Mouse (Mus musculus) brown adipose tissue, adult 24 weeks (tissue): ENCODE measurements at regions not wholly inside any gene's neighbourhood (a gene's known extent, or its start where the extent isn't known, plus 50 kb on each side); places are given as distances from the start of the nearest gene placed in this dataset.

Source experiments
- H3K27ac ChIP-seq: fragments of 200-500 bp; replicated peaks from 2 replicates; pipeline ENCODE4 v1.5.1; 2012; ENCODE audit warnings: low read depth, mild to moderate bottlenecking, low read length
- H3K4me1 ChIP-seq: fragments of 200-500 bp; 2 replicates; pipeline ENCODE4 v1.6.1; 2012; ENCODE audit warnings: low read length, mixed read lengths; ENCODE audit not compliant: control insufficient read depth, insufficient read depth, insufficient read length
- H3K4me3 ChIP-seq: fragments of 200-500 bp; 2 replicates; pipeline ENCODE4 v1.5.1; 2012; ENCODE audit warnings: low read depth, mild to moderate bottlenecking, low read length, moderate library complexity; ENCODE audit not compliant: insufficient read depth

GRCm38 (mm10) chr10:24469741-24470140 lies 125.5 kb upstream of the Ccn2 start:
- H3K4me1 ChIP-seq: no peaks in the 10 kb centered on the region
- no peak overlapping the region for H3K27ac ChIP-seq
- no peak overlapping the region for H3K4me3 ChIP-seq

GRCm38 (mm10) chr10:24471521-24471920 lies 123.7 kb upstream of the Ccn2 start:
- H3K4me3 ChIP-seq: no peak overlapping the region
- no peaks in the 10 kb centered on the region for H3K4me1 ChIP-seq
- no peak overlapping the region for H3K27ac ChIP-seq

GRCm38 (mm10) chr10:24476288-24476687 lies 119.0 kb upstream of the Ccn2 start:
- no peaks in the 10 kb centered on the region; the same call in 1 of the 2 replicates for H3K4me1 ChIP-seq
- no peak overlapping the region for H3K27ac ChIP-seq
- H3K4me3 ChIP-seq: no peak overlapping the region

DNA sequence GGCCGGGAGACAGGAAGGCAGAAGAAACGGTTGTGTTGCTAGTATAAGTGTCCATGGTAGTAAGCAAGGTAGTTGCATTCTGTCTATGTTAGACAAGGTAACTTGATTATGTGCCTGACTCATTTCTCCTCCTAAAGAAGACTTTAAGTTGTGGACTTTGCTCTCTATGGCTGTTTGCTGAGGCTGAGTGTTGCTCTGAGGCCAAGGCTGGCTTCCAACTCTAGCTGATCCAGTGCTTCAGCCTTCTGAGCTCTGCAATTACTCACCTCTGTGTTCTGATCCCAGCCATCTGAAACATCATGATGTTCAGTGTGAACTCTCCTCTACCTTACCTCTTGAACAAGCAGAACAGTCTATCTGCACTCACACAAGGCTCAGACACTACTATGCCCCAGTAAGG lies 116.7 kb upstream of the Ccn2 start:
- Histone ChIP-seq H3K4me1 (no peaks in the 10 kb centered on the region; the same call in 1 of the 2 replicates), H3K27ac (no peak overlapping the region), H3K4me3 (no peak overlapping the region)

DNA sequence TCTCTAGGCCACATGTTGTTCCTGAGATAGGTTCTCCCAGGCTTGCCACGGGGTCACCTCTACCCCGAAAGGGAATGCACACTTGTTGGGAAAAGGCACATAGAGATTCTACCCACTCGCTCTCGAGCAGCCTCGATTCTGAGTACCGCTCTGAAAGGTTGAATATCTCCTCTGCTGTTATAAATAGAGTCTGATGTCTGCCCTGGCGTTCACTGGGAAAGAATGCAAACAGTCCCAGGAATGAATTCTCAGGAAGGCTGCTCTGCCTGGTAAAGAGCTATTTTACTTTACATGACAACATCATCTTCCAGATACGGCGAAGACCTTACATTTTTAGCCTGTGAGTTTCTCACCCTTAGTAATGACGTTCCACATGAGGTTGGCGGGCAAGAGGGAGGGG lies 116.1 kb upstream of the Ccn2 start:
- Histone ChIP-seq H3K4me1 (no peaks in the 10 kb centered on the region; the same call in 1 of the 2 replicates), H3K4me3 (no peak overlapping the region), H3K27ac (no peak overlapping the region)

GRCm38 (mm10) chr10:24481926-24482612 lies 113.2 kb upstream of the Ccn2 start:
- no peak overlapping the region for H3K27ac ChIP-seq
- H3K4me3 ChIP-seq: no peak overlapping the region
- no peaks in the 10 kb centered on the region; the same call in 1 of the 2 replicates for H3K4me1 ChIP-seq

DNA sequence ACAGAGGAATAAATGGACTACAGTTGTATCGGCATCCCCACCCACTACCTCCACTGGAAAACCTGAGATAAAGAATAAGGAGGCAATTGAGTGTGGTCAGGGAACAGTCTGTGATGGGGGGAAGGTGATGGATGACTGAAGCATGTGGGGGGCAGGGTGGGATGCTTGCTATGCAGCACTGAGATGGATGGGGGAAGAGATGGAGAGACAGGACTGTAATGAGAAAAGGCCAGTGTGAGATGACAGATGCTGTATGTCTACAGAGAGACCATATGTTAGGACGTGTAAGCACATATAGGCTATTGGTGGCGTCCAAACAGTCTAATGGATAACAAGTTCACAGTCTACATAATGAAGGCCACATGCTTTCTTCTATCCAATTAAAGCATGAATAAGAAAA lies 112.2 kb upstream of the Ccn2 start:
- Histone ChIP-seq H3K4me1 (no peaks in the 10 kb centered on the region; the same call in 1 of the 2 replicates), H3K27ac (no peak overlapping the region), H3K4me3 (no peak overlapping the region)

GRCm38 (mm10) chr10:24484101-24484660 lies 111.1 kb upstream of the Ccn2 start:
- Histone ChIP-seq H3K4me3 (no peak overlapping the region), H3K27ac (no peak overlapping the region), H3K4me1 (no peaks in the 10 kb centered on the region; the same call in 1 of the 2 replicates)

DNA sequence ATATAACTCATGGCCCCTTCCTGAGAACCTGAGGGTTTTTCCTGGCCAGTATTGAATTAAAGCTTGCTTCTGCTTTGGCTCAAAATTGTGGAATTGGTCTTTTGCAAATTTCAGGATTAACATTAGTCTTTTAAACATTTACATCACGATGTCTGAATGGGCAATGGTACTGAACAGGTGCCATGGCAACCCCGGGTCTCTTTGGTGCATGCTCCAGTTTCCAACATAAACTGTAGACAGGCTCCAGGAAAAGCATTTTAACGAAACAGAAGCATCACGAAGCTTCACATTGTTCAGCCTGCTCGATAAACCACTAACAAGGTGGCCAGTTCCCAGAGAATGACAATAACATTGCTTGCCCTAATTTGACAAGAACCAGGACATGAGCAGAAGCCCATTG lies 109.8 kb upstream of the Ccn2 start:
- Histone ChIP-seq H3K27ac (no peak overlapping the region), H3K4me1 (no peaks in the 10 kb centered on the region), H3K4me3 (no peak overlapping the region)

- Histone ChIP-seq H3K4me1 (no peaks in the 10 kb centered on the region), H3K27ac (no peak overlapping the region), H3K4me3 (no peak overlapping the region)
Measured at GRCm38 (mm10) chr10:24486224-24486623, 109.0 kb upstream of the Ccn2 start.

GRCm38 (mm10) chr10:24487915-24488314 lies 107.3 kb upstream of the Ccn2 start:
- Histone ChIP-seq H3K4me1 (no peaks in the 10 kb centered on the region), H3K4me3 (no peak overlapping the region)

GRCm38 (mm10) chr10:24490432-24490831 lies 104.8 kb upstream of the Ccn2 start:
- no peak overlapping the region for H3K27ac ChIP-seq
- peaks cover 8% of the 10 kb centered on the region for H3K4me1 ChIP-seq
- H3K4me3 ChIP-seq: no peak overlapping the region

More at GRCm38 (mm10) chr10:24487915-24488314, 107.3 kb upstream of the Ccn2 start:
- no peak overlapping the region for H3K27ac ChIP-seq

GRCm38 (mm10) chr10:24491848-24492247 lies 103.4 kb upstream of the Ccn2 start:
- Histone ChIP-seq H3K4me1 (peaks cover 8% of the 10 kb centered on the region), H3K27ac (no peak overlapping the region)

GRCm38 (mm10) chr10:24493392-24493791 lies 101.8 kb upstream of the Ccn2 start:
- no peak overlapping the region for H3K27ac ChIP-seq
- no peak overlapping the region for H3K4me3 ChIP-seq
- H3K4me1 ChIP-seq: peaks cover 8% of the 10 kb centered on the region

More at GRCm38 (mm10) chr10:24491848-24492247, 103.4 kb upstream of the Ccn2 start:
- H3K4me3 ChIP-seq: no peak overlapping the region

- H3K27ac ChIP-seq: peak overlapping the region; percentile 64
- H3K4me3 ChIP-seq: no peak overlapping the region
- H3K4me1 ChIP-seq: peaks cover 8% of the 10 kb centered on the region
Measured at GRCm38 (mm10) chr10:24493936-24494335, 101.3 kb upstream of the Ccn2 start.
